Mouse (Mus musculus) neural tube, embryonic 12.5 days (tissue): Measurements from ENCODE around the gene Zfp503. TPM values are rescaled to one million over a fixed set of nuclear protein-coding genes. Genes with fewer than 3 reads are reported as not detected.
A peak's percentile ranks its signal among the peaks of the same experiment; 100 is the strongest.

Experiments
- ATAC-seq: fragments of 200-750 bp; cut with Nextera tagmentation; 2 replicates; pipeline ENCODE4 v1.8.0; 2017; ENCODE audit warnings: low read depth, mild to moderate bottlenecking, moderate TSS enrichment, moderate library complexity; ENCODE audit not compliant: low FRiP score
- H3K27ac ChIP-seq: fragments of 300-500 bp; sonication (generic); 2 replicates; pipeline ENCODE4 v1.5.1; 2016
- H3K27me3 ChIP-seq: fragments of 300-500 bp; sonication (generic); replicated peaks from 2 replicates; pipeline ENCODE4 v1.6.1; 2016; ENCODE audit warnings: mild to moderate bottlenecking
- H3K36me3 ChIP-seq: fragments of 300-500 bp; sonication (generic); 2 replicates; pipeline ENCODE4 v1.6.1; 2016; ENCODE audit warnings: mild to moderate bottlenecking
- H3K4me1 ChIP-seq: fragments of 300-500 bp; sonication (generic); 2 replicates; pipeline ENCODE4 v1.6.1; 2016
- H3K4me2 ChIP-seq: fragments of 300-500 bp; sonication (generic); replicated peaks from 2 replicates; pipeline ENCODE4 v1.6.1; 2016; ENCODE audit warnings: mild to moderate bottlenecking
- H3K4me3 ChIP-seq: fragments of 300-500 bp; sonication (generic); 2 replicates; pipeline ENCODE4 v1.5.1; 2016
- H3K9ac ChIP-seq: fragments of 300-500 bp; sonication (generic); 2 replicates; pipeline ENCODE4 v1.6.1; 2016; ENCODE audit warnings: mild to moderate bottlenecking
- H3K9me3 ChIP-seq: fragments of 300-500 bp; sonication (generic); 2 replicates; pipeline ENCODE4 v1.6.1; 2016; ENCODE audit warnings: mild to moderate bottlenecking
- WGBS: fragments of 180-500 bp; shearing (Covaris S2); methylation state at CpG from one replicate; pipeline ENCODE4 v1.1.7; 2016; 5-methylcytosine and 5-hydroxymethylcytosine counted together
- polyA plus RNA-seq: library from polyadenylated mRNA; unstranded; fragments of >200 nt; fragmentation: Nextera tagmentation; extraction: Ambion mirVana; gene quantifications from 2 replicates; pipeline ENCODE4 v1.2.1, GENCODE M21; 2016

Zfp503 gene
- polyA plus RNA-seq, 1 experiment from 2014 or later, result 44.1 TPM

DNA sequence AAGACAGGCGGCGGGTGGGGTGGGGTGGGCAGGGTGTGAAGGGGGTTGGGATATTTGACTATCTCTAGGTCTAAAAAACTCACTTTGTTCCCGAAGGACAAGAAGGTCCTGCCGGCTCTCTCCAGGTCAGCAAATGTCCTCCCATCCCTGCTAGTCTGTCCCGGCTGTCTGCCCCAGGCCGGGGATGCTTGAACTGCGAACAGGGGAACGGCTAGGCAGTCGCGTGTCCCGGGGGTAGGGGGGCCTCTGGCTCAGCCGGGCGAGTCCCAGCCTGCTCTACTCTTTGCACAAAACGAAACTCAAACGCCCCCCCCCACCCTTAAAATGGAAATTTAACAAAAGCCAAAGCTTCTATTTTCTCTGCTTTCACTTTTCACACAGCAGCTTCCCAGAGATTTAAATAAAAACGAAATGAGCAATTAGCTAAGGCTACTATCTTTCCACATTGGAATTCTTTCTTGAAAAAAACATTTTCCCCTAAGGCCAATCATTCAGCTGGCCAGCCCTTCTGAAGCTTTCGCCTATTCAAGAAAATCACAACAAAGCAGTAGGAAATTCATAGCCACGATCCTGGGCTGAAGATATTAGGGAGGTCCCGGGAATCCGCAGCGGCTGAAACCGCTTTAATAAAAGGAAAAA lies 6.0 kb downstream of the Zfp503 start:
- peaks cover 11% of the 10 kb centered on the region for H3K4me1 ChIP-seq
- peak overlapping the region; percentile 75 for H3K27ac ChIP-seq
- H3K9me3 ChIP-seq, result no peaks in the 10 kb centered on the region
- H3K36me3 ChIP-seq, result peaks cover 15% of the 10 kb centered on the region
- H3K4me2 ChIP-seq, result peak overlapping the region; percentile 88
- peak overlapping the region; percentile 51 for H3K4me3 ChIP-seq
- peak overlapping the region; percentile 88 for H3K9ac ChIP-seq
- under 1% methylated on average over 22 of the region's 22 CpGs for WGBS
- no peak for ATAC-seq
- H3K27me3 ChIP-seq, result no peaks in the 10 kb centered on the region

DNA sequence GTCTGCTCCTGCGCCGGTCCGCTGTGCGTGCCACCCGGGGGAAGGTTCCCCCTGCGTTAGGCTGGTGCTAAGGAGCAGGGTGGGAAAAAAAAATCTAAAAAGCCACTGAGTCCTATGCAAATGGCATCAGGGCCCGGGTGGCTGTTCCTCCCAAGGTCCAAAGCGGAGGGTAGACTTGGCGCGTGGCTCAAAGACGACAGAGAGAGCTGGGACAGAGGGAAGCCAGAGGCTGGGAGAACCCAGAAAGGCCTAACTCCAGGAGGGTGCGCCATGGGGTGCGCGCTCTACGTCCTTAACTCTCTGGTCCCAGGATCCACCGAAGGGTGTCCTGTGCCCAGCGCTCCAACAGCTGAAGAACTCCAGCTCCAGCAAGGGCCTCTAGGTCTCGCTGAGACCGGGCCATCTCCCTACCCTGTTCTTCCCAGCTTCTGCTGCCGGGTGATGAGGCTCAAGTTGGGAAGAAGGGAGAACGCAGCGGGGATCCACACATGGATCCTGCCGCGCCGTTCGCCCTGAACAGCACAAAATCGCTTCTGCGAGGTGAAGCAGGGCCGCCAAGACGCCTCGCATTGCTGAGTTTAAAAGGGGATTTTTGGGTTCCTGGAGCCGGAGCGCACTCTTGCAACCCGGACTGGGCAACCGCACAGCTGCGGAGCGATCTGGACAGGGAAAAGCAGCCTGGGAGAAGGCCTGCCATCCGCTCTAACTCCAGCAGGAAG lies 6.7 kb downstream of the Zfp503 start:
- no peaks in the 10 kb centered on the region for H3K27me3 ChIP-seq

DNA sequence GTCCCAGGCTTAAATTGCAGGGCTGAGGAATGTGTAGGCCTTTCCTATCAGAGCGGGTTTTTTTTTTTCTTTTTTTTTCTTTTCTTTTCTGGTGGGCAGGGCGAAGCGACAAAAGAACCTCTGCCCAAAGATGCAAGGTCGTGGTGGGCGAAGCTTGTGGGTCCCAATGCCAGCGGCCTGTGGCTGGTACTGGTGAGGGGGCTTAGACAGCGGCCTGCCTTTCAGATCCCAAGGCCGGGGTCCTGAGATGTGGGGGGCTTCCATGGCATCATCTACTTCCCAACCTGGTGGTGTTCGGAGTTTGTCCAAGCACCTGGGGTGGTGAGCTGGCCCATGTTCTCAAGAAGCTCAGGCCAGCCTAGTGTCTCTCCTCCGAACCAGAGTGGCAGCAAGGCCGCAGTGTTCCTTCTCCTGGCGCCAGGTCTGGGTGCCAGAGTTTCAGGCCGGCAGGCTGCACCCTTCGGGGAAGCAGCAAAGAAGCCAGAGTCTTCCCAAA lies 7.3 kb downstream of the Zfp503 start:
- Histone ChIP-seq H3K9me3 (no peaks in the 10 kb centered on the region), H3K27me3 (no peaks in the 10 kb centered on the region), H3K4me3 (peak overlapping the region; percentile 51), H3K27ac (peak overlapping the region; percentile 75), H3K4me2 (peak overlapping the region; percentile 88), H3K9ac (peak overlapping the region; percentile 88), H3K4me1 (peaks cover 11% of the 10 kb centered on the region), H3K36me3 (peaks cover 15% of the 10 kb centered on the region)
- no peak for ATAC-seq
- WGBS, result 5% methylated on average over 14 of the region's 14 CpGs

More for the DNA sequence above, 6.7 kb downstream of the Zfp503 start:
- ATAC-seq, result no peak
- Histone ChIP-seq H3K4me3 (peak overlapping the region; percentile 51), H3K9me3 (no peaks in the 10 kb centered on the region), H3K27ac (peak overlapping the region; percentile 75), H3K9ac (peak overlapping the region; percentile 88), H3K36me3 (peaks cover 15% of the 10 kb centered on the region), H3K4me2 (peak overlapping the region; percentile 88), H3K4me1 (peaks cover 11% of the 10 kb centered on the region)
- 1% methylated on average over 38 of the region's 38 CpGs for WGBS

DNA sequence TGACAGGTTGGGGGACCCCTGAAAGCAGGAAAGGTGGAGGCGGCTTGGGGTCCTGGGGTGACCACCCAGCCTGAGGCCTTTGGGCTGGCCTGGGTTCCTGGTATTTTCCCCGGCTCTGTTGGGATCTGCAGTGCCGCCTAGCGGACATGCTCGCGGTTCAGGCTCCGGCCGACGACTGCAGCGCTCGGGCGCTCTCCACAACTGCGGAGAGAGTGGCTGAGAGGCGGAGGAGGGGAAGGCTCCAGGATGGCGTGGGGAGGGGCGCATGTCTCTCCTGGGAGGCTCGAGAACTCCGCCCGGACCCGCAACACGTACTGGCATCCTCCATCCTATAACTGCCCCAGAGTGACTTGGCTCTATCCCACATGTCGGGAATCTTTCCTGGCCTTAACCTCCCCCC lies 7.9 kb downstream of the Zfp503 start:
- Histone ChIP-seq H3K27ac (no peak overlapping the region), H3K4me2 (peak overlapping the region; percentile 88), H3K4me3 (no peak overlapping the region), H3K9ac (no peak overlapping the region), H3K4me1 (peaks cover 11% of the 10 kb centered on the region), H3K9me3 (no peaks in the 10 kb centered on the region), H3K36me3 (peaks cover 15% of the 10 kb centered on the region), H3K27me3 (no peaks in the 10 kb centered on the region)
- whole genome bisulfite sequencing, result under 1% methylated on average over 22 of the region's 22 CpGs
- ATAC-seq, result peak; percentile 78

DNA sequence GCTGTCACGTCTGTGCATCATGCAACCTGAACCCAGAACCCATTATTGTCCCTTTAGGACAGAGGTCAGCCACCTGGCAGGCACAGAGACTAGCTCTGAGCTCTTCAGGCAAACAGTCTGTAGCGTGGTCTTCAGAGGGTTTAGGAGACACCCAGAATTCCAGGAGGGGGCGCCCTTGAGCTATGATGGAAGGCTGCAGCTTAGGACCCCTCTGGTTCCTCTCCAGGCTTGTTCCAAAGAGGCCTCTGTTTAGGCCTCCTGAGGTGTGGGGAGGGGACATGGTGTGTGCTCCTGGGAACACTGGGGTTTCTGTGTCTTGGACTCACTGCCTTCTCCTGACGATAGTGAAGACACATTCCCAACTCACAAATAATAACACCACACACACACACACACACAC lies 20.4 kb downstream of the Zfp503 start:
- Histone ChIP-seq H3K9me3 (no peaks in the 10 kb centered on the region), H3K4me3 (no peak overlapping the region), H3K36me3 (no peaks in the 10 kb centered on the region), H3K4me2 (no peak overlapping the region), H3K27ac (no peak overlapping the region), H3K27me3 (0 out of 2 replicates have a peak, but pooled peaks cover 5% of the 10 kb centered on the region), H3K4me1 (peaks cover 29% of the 10 kb centered on the region), H3K9ac (no peak overlapping the region)
- peak; percentile 73 for ATAC-seq
- WGBS, result 12% methylated on average over 4 of the region's 4 CpGs

DNA sequence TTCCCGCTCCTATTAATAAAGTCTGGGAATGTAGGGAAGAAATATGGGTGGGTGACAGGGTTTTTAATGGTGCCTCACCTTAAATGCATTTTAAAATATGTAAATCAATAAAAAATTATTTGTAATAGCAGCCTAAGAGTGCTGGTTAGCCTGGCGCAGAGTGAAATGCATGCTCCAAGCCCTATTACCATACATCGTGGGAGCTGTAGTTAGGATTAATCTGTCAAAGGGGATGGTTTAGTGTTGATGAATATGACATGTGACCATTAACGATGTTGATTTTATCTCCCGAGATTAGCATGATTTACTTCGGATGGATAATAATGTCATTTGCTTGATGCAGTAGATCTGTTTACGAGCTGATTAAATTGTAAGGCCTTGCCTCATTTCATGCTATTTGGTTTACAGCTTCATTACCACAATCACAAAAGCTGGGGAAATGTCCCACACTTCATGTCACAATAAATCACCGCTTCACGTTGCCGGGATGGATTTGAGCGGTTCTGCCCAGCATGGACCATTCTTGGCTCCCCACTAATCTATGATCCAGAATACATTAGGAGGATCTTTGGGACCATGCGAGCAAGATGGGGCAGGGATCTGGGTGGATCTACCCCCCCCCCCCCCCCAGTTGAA lies 21.9 kb downstream of the Zfp503 start:
- H3K36me3 ChIP-seq, result no peaks in the 10 kb centered on the region
- no peak overlapping the region for H3K9ac ChIP-seq
- H3K4me2 ChIP-seq, result no peak overlapping the region
- 0 out of 2 replicates have a peak overlapping the region, but pooled peaks have one; percentile 5 for H3K27ac ChIP-seq
- ATAC-seq, result peak; percentile 71
- WGBS, result 17% methylated on average over 12 of the region's 12 CpGs
- no peaks in the 10 kb centered on the region for H3K9me3 ChIP-seq
- no peak overlapping the region for H3K4me3 ChIP-seq
- H3K4me1 ChIP-seq, result peaks cover 37% of the 10 kb centered on the region
- H3K27me3 ChIP-seq, result 0 out of 2 replicates have a peak, but pooled peaks cover 5% of the 10 kb centered on the region

DNA sequence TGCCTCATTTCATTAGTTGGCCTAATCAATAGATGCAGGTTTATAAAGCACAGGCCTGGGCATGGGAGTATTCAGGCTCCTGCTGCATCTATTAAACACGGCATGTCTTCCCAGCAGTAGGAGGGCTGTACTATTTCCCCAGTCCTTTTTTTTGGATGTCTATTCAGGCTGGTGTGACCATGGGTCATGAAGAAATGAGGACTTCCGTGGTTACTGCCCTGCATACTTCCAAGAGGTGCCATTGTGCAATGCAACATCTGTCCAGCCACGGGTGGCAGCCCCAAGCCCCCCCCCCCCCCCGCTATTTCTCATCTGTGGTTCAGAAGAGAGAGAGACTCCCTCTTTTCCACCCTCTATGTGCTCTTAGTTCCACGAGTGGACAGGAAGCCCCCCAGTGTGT lies 23.1 kb downstream of the Zfp503 start:
- ATAC-seq, result no peak
- Histone ChIP-seq H3K4me2 (no peak overlapping the region), H3K27ac (no peak overlapping the region), H3K4me3 (no peak overlapping the region), H3K27me3 (0 out of 2 replicates have a peak, but pooled peaks cover 5% of the 10 kb centered on the region), H3K36me3 (no peaks in the 10 kb centered on the region), H3K9me3 (no peaks in the 10 kb centered on the region), H3K4me1 (peaks cover 40% of the 10 kb centered on the region), H3K9ac (no peak overlapping the region)
- WGBS, result 23% methylated on average over 5 of the region's 5 CpGs

DNA sequence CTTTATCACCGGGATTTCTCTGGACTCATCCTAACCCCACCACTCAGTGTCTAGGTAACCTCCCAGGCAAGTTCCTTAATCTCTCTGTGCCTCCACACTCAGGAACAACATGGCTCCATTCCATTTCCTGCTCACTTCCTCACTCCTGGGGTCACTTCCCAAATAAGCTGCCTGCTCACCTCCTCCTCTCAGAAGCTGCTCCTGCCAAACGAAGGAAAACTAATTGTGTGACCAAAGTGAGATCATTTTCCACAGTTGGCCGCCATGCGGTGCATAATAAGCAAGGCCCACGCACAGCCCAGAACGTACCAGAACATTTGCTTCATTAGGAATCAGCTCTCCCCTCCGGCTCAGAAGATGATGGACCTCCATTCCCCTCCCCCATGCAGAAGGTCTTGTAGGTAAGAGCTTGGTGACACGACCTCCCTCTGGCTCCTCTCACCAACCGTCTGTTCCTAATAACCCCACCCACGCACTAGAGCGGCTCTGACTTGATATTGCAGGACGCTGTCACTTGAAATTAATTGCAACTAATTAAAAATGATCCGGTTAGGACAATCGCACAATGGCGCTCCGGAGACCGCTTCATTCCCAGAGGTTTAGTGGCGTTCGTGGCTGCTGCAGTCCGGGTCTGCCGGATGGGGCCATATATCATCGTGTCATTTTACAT lies 26.9 kb downstream of the Zfp503 start:
- Histone ChIP-seq H3K27ac (no peak overlapping the region), H3K27me3 (no peaks in the 10 kb centered on the region), H3K9me3 (no peaks in the 10 kb centered on the region), H3K4me3 (no peak overlapping the region), H3K36me3 (no peaks in the 10 kb centered on the region), H3K4me2 (peak overlapping the region; percentile 27), H3K9ac (no peak overlapping the region), H3K4me1 (peaks cover 43% of the 10 kb centered on the region)
- peak; percentile 33 for ATAC-seq
- WGBS, result 30% methylated on average over 22 of the region's 22 CpGs

DNA sequence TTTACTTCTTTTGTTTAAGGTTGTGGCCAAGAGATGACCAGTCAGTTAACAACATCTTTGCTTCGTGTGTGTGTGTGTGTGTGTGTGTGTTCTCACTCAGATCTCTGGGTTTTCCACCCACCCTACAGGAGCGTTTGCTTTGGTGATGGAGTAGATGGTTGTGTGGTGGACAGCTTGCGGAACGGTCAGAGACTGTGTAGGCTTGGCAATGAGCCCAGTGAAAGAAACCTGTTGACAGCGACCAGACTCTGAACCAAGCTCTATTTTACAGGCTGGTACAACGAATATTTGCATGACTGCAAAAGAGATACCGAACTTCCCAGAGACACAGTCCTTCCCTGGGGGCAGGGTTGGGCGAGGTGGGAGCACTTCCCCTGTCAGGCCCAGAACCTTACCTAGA lies 30.2 kb downstream of the Zfp503 start:
- Histone ChIP-seq H3K27me3 (no peaks in the 10 kb centered on the region), H3K4me3 (no peak overlapping the region), H3K9ac (no peak overlapping the region), H3K4me1 (peaks cover 29% of the 10 kb centered on the region; the same call in 1 of the 2 replicates), H3K27ac (no peak overlapping the region), H3K9me3 (no peaks in the 10 kb centered on the region), H3K36me3 (no peaks in the 10 kb centered on the region), H3K4me2 (no peak overlapping the region)
- WGBS, result 78% methylated on average over 8 of the region's 8 CpGs
- ATAC-seq, result no peak

DNA sequence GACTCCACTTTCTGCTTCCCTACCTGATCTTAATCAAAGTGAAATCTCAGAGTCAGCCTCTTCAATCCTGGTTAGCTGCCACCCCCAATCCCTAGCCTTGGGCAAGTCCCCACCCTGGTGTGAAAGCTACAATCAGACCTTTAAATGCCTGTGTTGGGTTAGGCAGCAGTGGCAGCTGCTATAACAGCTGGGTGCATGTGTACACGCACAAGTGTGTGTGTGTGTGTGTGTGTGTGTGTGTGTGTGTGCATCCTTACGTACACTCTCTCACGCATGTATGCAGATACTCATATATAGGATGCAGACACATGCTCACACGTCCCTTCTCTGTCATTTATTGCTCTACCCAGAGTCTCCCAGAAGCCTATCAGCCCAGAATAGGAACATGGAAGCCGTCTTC lies 30.8 kb downstream of the Zfp503 start:
- no peak overlapping the region for H3K27ac ChIP-seq
- no peaks in the 10 kb centered on the region for H3K27me3 ChIP-seq
- H3K9ac ChIP-seq, result no peak overlapping the region
- no peaks in the 10 kb centered on the region for H3K36me3 ChIP-seq
- WGBS, result 84% methylated on average over 5 of the region's 5 CpGs
- H3K4me2 ChIP-seq, result no peak overlapping the region
- H3K4me3 ChIP-seq, result no peak overlapping the region
- no peaks in the 10 kb centered on the region for H3K9me3 ChIP-seq
- peaks cover 29% of the 10 kb centered on the region; the same call in 1 of the 2 replicates for H3K4me1 ChIP-seq
- no peak for ATAC-seq

DNA sequence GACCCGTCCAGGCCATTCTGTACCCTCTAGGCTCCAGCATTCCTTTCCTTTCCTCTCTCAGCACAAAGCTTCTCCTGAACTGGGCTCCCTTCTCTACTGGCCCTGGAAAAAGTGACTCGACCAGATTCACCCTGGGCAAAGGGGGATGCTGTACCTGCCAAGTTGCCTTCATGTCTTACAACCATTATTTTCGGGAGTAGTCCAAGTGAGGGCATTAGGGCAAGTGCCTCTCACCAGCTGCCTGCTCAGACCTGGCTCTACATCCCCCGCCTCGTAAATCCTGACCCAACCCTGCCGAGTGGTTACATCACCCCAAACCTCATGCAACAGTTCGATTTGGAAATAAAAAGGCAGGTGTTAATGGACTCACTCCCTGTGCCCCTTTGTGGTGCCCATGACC lies 36.9 kb downstream of the Zfp503 start:
- 80% methylated on average over 7 of the region's 7 CpGs for WGBS

More for the DNA sequence above, 36.9 kb downstream of the Zfp503 start:
- Histone ChIP-seq H3K36me3 (no peaks in the 10 kb centered on the region), H3K4me2 (no peak overlapping the region), H3K9me3 (no peaks in the 10 kb centered on the region), H3K4me1 (0 out of 2 replicates have a peak, but pooled peaks cover 1% of the 10 kb centered on the region), H3K27me3 (no peaks in the 10 kb centered on the region), H3K9ac (no peak overlapping the region), H3K27ac (no peak overlapping the region), H3K4me3 (no peak overlapping the region)
- ATAC-seq, result no peak
